Mouse (Mus musculus) heart, adult 9 months (tissue): Measurements from ENCODE around the gene Mpped2.

ENCODE experiments used
- DNase-seq, 2 experiments: peaks; one replicate each; pipeline ENCODE4 v3.0.0; 2022; ENCODE audit warnings: low spot score in 2 of 2

The Mpped2 gene

GRCm38 (mm10) chr2:106855623-106856350 lies 162.7 kb downstream of the Mpped2 start:
- no peak for DNase-seq

DNA sequence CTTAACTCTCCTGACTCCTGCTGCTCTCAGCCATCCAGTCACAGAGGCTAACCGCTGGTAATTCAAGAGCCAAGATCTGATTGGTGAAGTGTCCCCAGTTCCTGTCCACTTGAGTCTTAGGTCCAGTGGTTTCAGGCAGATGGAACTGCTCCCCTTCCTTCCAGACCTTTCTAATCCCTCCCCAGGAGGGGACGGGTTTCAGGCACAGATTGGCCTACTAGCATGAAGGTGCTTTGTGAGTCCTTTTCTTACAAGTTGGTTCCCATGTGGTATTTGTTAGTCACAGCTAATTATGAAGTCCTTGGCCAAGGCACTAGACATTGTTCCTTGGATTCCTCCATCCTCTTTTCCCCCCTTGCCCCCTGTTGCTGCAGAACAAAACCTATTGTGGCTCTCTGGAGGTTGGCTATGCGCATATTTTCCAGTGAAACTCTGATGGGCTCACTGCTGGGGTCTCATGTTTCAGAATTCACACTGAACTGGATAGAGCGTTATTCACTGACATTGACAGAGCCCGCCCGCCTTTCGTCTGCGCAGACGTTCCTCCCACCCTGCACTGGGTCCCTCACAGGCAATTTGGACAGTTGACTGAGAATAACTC lies 163.4 kb downstream of the Mpped2 start:
- no peak for DNase-seq

- no peak for DNase-seq
Measured at GRCm38 (mm10) chr2:106857258-106857657, 164.2 kb downstream of the Mpped2 start.

DNA sequence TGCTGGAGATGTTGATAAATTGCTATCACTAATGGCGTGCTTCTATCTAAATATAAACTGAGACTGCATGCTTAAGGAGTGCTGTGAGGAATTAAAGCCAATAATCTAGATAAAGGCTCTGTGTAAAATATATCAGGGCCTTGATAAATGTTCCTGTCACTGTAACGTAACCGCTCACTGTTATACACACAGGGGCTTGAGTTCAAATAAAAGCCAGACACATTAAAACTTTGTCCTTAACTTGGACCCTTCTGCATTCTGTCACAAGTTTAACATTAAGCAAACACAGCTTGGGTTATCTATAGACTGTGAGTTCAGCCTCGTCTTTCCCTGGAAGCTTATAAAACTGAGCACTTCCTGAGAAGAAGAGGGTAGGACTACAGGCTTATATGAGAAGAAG lies 164.6 kb downstream of the Mpped2 start:
- no peak for DNase-seq

GRCm38 (mm10) chr2:106860856-106861679 lies 168.0 kb downstream of the Mpped2 start:
- no peak for DNase-seq

DNA sequence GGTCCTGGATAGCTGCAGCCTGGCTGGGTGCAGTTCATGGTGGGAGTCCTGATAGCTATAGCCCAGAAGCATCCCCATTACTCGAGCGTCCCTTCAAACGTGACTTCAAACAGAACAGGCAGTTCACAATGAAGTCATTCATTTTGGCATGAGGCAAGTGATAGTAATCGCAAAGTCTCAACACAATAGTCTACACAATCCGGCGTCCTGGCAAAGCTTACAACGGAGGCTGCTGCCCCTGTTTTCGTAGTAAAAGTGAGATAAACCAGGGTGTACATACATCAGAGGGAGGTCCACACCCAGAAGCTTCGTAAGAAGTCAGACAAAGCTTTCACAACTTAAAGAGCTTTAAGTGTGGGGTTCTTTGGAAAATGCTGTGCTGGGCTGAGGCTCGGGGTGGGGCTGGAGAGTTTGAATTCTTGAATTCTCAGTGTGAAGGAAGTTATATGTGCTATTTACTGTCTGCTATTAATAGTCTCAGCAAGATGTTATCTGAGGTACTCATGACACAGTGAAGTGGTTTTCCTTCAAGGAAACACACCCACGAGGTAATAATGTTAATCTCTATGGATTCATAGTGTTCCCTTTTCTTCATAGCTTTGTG lies 170.1 kb downstream of the Mpped2 start:
- DNase-seq: peak in 1 of 2 experiments; percentile 14

DNA sequence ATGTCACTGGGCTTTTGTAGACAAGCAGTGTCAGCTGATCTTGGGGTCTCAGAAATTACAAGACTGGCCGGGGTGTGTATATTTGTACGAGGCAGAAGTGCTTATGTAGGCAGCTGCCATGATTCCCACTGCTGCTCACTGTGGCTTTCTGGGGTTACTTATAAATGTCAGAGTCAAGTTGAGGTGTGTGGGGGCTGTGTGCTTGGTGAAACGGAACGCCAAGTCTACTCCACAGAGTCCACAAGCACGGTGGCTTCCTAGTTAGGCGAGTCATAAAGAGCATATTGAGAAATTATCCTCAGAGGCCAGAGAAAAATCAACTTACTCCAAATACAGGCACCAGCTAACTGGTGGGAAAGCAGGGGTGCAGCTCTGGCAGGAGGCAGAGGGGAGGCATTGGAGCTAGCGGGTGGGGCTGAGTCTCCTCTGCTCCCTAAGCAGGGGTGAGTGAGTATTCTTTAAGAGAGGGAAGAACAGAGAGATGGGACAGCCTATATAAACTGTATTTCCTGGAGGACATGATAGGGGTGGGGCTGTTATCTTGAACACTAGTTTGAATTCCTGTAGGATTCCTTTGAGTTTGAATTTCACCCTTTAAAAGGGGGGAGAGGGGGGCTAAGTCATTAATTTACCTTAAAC lies 172.2 kb downstream of the Mpped2 start:
- DNase-seq: no peak

DNA sequence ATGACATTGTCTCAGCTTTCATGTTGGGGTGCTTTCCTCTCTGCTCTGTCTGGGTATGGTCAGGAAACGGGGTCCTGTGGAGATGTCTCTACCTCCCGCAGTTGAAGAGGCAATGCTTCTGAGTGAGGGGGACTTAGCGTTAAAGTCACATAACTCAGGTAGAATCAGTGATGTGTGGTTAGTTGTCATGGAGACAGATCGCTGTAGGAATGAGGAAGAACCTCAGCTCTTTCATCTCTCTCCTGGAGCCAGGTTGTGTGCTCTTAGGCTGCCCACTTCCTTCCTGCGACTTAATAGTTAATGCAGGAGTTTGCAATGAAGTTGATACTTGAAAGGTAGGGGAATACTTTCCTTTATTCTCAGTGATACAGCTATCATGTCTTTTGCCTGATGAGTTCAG lies 173.2 kb downstream of the Mpped2 start:
- no peak for DNase-seq

- DNase-seq: no peak
Measured at GRCm38 (mm10) chr2:106870886-106871285, 177.8 kb downstream of the Mpped2 start.

DNA sequence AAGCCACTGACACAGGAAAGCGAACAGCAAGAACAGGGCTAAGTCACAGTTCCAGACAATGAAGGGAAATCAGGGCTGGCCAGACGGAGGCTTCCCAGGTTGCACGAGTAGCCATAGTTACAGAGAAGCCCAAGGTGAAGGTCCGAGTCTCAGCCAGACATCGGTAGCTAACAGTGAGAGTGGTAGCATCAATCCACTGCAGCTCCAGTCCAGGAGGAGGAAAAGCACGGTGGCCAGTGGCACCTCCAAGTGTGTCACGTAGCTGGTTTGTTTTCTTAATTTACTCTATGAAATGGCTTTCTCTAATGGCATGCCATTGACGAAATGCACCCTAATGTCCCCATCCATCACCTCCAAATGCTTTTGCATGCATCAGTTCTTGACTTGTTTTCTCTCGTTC lies 180.1 kb downstream of the Mpped2 start:
- DNase-seq: no peak

DNA sequence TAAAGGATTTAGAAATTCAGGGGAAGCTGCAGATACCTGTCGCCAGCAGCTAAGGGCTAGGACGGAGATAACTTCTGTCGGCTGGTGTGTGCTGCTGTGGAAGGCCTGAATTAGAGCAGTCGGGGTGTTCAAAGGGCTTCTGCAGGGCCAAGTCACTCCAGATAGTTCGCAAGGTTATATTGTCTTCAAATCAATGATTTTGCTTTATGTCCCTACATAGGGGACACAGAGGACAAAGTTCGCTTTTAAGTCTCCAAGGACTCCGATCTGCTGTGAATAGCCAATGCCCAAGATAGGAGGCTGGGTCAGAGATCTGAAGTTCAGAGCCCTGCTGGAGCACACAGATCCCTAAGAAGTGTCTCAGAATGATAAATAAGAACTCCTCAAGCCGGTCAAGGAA lies 190.3 kb downstream of the Mpped2 start:
- DNase-seq: no peak

DNA sequence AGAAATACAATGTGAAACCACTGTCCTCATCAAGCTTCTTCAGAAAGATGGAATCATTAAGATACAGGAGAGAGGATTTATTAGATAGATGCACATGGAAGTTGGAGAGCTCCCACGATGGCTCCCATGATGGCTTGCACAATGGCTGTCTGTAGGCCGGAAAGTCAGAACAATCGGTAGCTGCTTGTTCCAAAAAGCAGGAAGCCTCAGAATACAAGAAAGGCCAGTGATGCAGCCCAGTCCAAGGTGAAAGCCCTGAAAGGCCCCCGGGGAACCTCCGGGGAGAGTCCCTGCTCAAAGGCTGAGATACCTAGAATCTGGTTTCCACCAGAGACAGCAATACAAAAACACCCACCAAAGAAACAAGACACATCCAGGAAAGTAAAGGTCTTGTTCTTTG lies 195.1 kb downstream of the Mpped2 start:
- DNase-seq: peak; percentile 19 to 45

GRCm38 (mm10) chr2:106889297-106890000 lies 196.4 kb downstream of the Mpped2 start:
- peak; percentile 34 to 56 for DNase-seq

- DNase-seq: no peak
Measured at GRCm38 (mm10) chr2:106893376-106893775, 200.3 kb downstream of the Mpped2 start.

DNA sequence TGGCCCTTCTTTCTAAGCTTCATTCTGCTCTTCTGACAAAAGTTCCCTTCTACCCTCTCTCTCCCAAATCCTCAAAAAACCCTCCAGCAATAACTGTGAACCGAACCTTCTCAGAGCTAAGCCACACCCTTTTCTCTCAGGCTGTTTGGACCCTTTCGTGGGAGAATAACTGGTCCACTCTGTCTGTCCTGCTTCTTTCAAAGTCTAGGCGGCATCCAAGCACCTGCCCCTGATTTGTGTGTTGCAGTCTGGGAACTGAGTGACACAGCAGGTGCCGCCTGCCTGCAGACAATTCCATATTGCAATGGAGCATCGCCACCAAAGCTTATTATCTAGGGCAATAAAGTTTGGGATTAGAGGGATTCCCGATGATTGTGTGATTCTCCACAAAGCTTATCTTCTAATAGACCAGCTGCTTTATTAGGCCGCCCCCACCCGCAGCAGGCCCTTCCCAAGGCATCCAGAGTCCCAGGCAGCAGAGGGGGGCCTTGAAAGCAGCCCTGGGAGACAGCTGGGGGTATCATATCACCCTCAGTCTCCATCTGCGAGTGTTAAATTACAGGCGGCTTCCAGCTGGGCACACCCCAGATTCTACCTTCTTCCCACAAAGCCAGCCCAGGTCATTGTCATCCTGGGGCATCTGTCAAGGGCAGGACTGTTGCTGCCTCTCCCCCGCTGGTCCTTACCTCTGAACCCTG lies 202.4 kb downstream of the Mpped2 start:
- DNase-seq: no peak

DNA sequence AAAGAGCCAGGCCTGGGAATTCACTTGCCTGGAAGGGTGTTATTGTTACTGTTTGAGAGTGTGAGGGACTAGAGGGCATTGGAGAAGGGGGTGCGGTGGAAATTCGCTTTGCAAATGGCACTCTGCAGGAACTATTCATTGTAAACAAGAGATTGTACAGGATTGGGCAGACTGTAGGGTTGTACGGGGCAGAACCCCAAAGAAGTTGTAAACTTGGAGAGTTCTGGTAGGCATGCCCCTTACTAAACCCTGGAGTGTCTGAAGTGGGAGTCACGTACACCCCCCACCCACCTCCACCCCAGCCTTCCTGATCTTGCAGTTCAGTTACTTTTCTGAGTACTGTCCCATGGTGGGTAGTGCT lies 202.9 kb downstream of the Mpped2 start:
- no peak for DNase-seq

DNA sequence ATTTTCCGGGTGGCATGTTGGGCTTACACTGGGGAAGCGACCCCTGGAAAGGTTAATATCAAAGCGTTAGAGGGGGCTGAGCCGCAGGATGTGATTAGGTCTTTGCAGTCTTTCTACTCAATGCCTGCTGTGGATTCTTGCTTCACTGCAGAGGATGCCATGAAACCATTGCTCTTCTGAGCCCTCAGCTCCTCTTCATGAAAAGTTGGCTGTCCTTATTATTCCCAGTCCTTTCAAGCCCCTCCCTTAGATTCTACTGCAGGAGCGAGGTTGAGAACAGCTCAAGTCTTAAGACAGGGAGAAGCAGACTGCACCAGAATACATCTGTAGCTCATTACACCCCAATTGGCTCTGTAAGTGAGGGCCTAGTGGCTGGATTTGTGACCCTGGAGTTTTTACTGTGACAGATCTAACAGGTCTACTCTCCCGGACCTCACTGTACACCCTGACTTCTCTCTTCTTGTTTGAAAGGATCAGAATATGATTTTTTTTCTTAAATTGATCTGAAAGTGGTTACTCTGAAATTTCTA lies 218.9 kb downstream of the Mpped2 start:
- DNase-seq: no peak
